Mouse (Mus musculus) C2C12 (cell line): ENCODE measurements around the gene Pemt. TPM values are rescaled to one million over a fixed set of nuclear protein-coding genes. Genes with fewer than 3 reads are reported as not detected.

Source experiments
- H3K27me3 ChIP-seq: one replicate; pipeline ENCODE4 v1.6.1; 2011; ENCODE audit not compliant: control insufficient read depth, insufficient read depth, insufficient read length
- H3K36me3 ChIP-seq: one replicate; pipeline ENCODE4 v1.6.1; 2011; ENCODE audit not compliant: control insufficient read depth, insufficient read depth
- H3K4me3 ChIP-seq: one replicate; pipeline ENCODE4 v1.5.1; 2011; ENCODE audit warnings: mild to moderate bottlenecking, control low read depth; ENCODE audit not compliant: poor library complexity, insufficient read depth, severe bottlenecking
- H3K79me2 ChIP-seq: one replicate; pipeline ENCODE4 v1.6.1; 2011; ENCODE audit not compliant: control insufficient read depth, insufficient read depth
- H3K79me3 ChIP-seq: one replicate; pipeline ENCODE4 v1.6.1; 2011; ENCODE audit warnings: low read depth, control low read depth
- H3ac ChIP-seq: one replicate; pipeline ENCODE3; 2011; ENCODE audit warnings: low read depth; ENCODE audit not compliant: control insufficient read depth, insufficient read length
- CEBPB ChIP-seq: IDR thresholded peaks from one replicate; pipeline ENCODE4 v1.6.1; 2011; ENCODE audit warnings: low read depth, mild to moderate bottlenecking, control low read depth, moderate library complexity
- CTCF ChIP-seq: IDR thresholded peaks from one replicate; pipeline ENCODE4 v1.5.1; 2011; ENCODE audit not compliant: control insufficient read depth, insufficient read depth, insufficient read length
- FOSL1 ChIP-seq: IDR thresholded peaks from one replicate; pipeline ENCODE4 v1.8.0; 2011; ENCODE audit warnings: mild to moderate bottlenecking, low read length; ENCODE audit not compliant: poor library complexity, insufficient read depth, severe bottlenecking
- MAX ChIP-seq: IDR thresholded peaks from one replicate; pipeline ENCODE4 v1.6.1; 2011; ENCODE audit warnings: mild to moderate bottlenecking, control low read depth
- MYOD1 ChIP-seq: IDR thresholded peaks from one replicate; pipeline ENCODE4 v1.6.1; 2011; ENCODE audit warnings: low read depth; ENCODE audit not compliant: control insufficient read depth, insufficient read length
- MYOG ChIP-seq: IDR thresholded peaks from one replicate; pipeline ENCODE4 v1.6.1; 2011; ENCODE audit not compliant: control insufficient read depth, insufficient read length; ENCODE audit errors: extremely low read depth
- USF1 ChIP-seq: IDR thresholded peaks from one replicate; pipeline ENCODE4 v1.6.1; 2011; ENCODE audit warnings: low read depth, mild to moderate bottlenecking, control low read depth, moderate library complexity
- polyA plus RNA-seq: library from polyadenylated mRNA; unstranded; fragments of >200 nt; fragmentation: generic; extraction: Trizol; gene quantifications from one replicate; pipeline ENCODE4 v1.2.1, GENCODE M21; 2012; ENCODE audit warnings: missing spikeins

Gene Pemt
- polyA plus RNA-seq, 1 experiment = 16.7 TPM

GRCm38 (mm10) chr11:60004716-60005115 lies 41.6 kb downstream of the Pemt start:
- Histone ChIP-seq H3K27me3 (no peaks in the 10 kb centered on the region), H3K79me2 (no peaks in the 10 kb centered on the region)
- TF ChIP-seq FOSL1 (no peak), CTCF (no peak), CEBPB (no peak), USF1 (no peak), MYOD1 (no peak), MAX (no peak), MYOG (no peak)

DNA sequence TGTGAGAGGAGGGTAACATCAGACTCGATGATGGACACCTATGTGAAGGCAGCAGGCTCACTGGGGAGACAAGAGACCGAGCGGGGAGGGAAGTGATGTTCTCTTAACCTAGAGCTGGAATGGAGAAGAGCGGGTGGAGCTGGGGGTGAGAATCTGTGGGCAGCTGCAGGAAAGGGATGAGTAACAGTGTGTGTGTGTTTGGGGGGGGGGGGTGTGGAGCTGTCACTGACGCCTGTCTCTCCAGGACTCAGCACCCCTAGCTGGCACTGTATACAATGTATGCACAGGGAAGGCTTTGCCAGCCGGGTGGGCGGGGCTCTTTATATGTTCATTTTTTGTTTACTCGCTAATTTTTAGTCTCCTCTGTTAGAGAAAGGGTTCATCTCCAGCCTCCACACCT lies 42.5 kb downstream of the Pemt start:
- no peaks in the 10 kb centered on the region for H3K79me3 ChIP-seq
- no peak overlapping the region for H3ac ChIP-seq
- no peaks in the 10 kb centered on the region for H3K27me3 ChIP-seq
- no peak for TF ChIP-seq MYOG
- TF ChIP-seq USF1 = no peak
- no peak for TF ChIP-seq MYOD1
- no peak for TF ChIP-seq FOSL1
- no peak for TF ChIP-seq CEBPB
- no peak for TF ChIP-seq MAX
- no peak for TF ChIP-seq CTCF
- no peaks in the 10 kb centered on the region for H3K36me3 ChIP-seq
- H3K4me3 ChIP-seq = no peak overlapping the region
- H3K79me2 ChIP-seq = no peaks in the 10 kb centered on the region

More at GRCm38 (mm10) chr11:60004716-60005115, 41.6 kb downstream of the Pemt start:
- Histone ChIP-seq H3K36me3 (no peaks in the 10 kb centered on the region), H3ac (no peak overlapping the region), H3K79me3 (no peaks in the 10 kb centered on the region), H3K4me3 (no peak overlapping the region)

DNA sequence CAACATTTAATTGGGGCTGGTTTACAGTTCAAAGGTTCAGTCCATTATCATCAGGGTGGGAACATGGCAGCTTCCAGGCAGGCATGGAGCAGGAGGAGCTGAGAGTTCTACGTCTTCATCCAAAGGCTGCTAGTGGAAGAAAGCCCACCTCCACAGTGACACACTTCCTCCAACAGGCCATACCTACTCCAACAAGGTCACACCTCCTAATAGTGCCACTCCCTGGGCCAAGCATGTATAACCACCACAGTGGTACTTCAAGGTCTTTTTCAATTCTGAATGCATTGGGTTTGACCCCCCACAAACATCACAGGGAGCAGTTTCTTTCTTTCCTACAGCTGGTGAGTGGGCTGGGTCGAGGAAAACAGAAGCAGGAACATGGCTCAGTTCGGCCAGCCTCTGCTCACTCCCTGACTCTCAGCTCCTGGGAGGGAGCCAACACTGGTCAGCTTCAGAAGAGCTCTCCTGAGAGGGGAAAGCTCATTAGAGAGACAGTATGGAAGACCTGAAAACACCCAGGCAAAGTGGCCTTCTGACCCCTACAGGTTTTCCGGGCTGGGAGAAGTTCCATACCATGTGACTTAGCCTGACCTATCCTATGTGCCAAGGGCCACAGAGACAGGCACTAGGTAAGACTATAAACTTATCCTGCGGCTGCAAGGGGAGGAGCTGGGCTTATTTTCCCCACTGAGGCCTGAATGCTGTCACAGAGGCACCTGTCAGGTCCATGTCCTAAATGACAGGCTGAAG lies 44.9 kb downstream of the Pemt start:
- no peak overlapping the region for H3ac ChIP-seq
- H3K27me3 ChIP-seq = no peaks in the 10 kb centered on the region
- no peaks in the 10 kb centered on the region for H3K79me2 ChIP-seq
- H3K4me3 ChIP-seq = no peak overlapping the region
- no peaks in the 10 kb centered on the region for H3K79me3 ChIP-seq
- no peaks in the 10 kb centered on the region for H3K36me3 ChIP-seq
- TF ChIP-seq MYOG (no peak), MYOD1 (no peak), CEBPB (no peak), MAX (no peak), USF1 (no peak), FOSL1 (no peak), CTCF (no peak)

DNA sequence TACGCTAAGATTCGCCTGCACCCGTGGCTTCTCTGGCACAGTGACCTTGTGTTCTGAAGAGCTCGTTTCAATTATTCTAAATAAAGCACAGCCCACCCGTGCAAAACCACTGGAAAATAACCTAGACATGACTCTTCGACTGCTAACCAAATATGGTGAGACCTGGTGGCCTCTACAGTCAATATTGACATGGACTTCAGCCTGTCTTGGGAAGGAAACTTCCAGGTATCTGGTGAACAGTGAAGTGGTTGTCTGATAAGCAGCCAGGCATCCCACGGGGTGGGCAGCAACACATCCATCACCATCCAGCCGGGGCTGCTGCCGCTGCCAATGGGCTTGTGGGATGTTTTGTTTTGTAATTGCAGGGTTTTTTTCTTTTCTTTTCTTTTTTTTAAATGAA lies 52.0 kb downstream of the Pemt start:
- no peak overlapping the region for H3K4me3 ChIP-seq

DNA sequence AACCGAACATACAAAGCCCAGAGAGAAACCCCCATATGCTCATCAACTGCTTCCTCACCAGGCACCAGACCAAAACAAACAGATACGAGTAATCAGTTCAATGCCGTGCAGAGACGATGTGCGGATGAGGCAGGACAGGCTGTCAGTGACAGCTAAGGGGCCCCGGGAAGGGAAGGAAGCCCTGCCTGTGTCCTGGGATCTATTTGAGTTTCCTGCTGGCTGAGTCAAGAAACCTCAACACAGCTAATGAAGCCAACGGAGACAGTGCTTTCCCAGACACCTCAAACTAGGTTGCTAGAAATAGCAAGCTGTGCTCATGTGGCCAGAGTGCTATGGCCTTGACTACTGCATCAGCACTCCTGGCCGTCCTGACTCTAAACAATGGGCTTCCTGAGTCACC lies 54.9 kb downstream of the Pemt start:
- Histone ChIP-seq H3K79me3 (no peaks in the 10 kb centered on the region), H3K27me3 (peaks cover 3% of the 10 kb centered on the region), H3K36me3 (no peaks in the 10 kb centered on the region), H3K4me3 (no peak overlapping the region), H3ac (no peak overlapping the region), H3K79me2 (no peaks in the 10 kb centered on the region)
- TF ChIP-seq MAX = no peak
- no peak for TF ChIP-seq CEBPB
- no peak for TF ChIP-seq MYOG
- no peak for TF ChIP-seq CTCF
- no peak for TF ChIP-seq USF1
- TF ChIP-seq FOSL1 = no peak
- TF ChIP-seq MYOD1 = no peak

More for the DNA sequence above, 52.0 kb downstream of the Pemt start:
- Histone ChIP-seq H3ac (no peak overlapping the region), H3K79me3 (no peaks in the 10 kb centered on the region), H3K36me3 (no peaks in the 10 kb centered on the region), H3K27me3 (no peaks in the 10 kb centered on the region), H3K79me2 (no peaks in the 10 kb centered on the region)
- no peak for TF ChIP-seq CTCF
- TF ChIP-seq MYOG = no peak
- no peak for TF ChIP-seq FOSL1
- no peak for TF ChIP-seq MYOD1
- no peak for TF ChIP-seq USF1
- TF ChIP-seq CEBPB = no peak
- no peak for TF ChIP-seq MAX

- Histone ChIP-seq H3ac (no peak overlapping the region), H3K4me3 (no peak overlapping the region), H3K79me2 (no peaks in the 10 kb centered on the region), H3K27me3 (peaks cover 6% of the 10 kb centered on the region), H3K36me3 (no peaks in the 10 kb centered on the region), H3K79me3 (no peaks in the 10 kb centered on the region)
- no peak for TF ChIP-seq MAX
- TF ChIP-seq FOSL1 = no peak
Observed at GRCm38 (mm10) chr11:59989406-59989805, 56.9 kb downstream of the Pemt start.
